Mouse (Mus musculus) CH12.LX (cell line): ENCODE measurements at regions not wholly inside any gene's neighbourhood (a gene's known extent, or its start where the extent isn't known, plus 50 kb on each side); places are given as distances from the start of the nearest gene placed in this dataset.

ENCODE experiments used
- CTCF ChIP-seq, 2 experiments: IDR thresholded peaks in 1 of 2; conservative IDR thresholded peaks in 1 of 2; 2 replicates each; pipeline ENCODE4 v1.5.1; 2011 to 2012; ENCODE audit warnings: low read depth in 2 of 2, low read length in 2 of 2, improper control_type of control experiment in 1 of 2, inconsistent platforms in 1 of 2, mild to moderate bottlenecking in 1 of 2, moderate library complexity in 1 of 2
- IRF4 ChIP-seq: IDR thresholded peaks from 2 replicates; pipeline ENCODE4 v1.6.1; 2014; ENCODE audit warnings: low read depth, mild to moderate bottlenecking, inconsistent platforms, low read length, improper control_type of control experiment
- MAFK ChIP-seq: IDR thresholded peaks from 2 replicates; pipeline ENCODE4 v1.6.1; 2011; ENCODE audit warnings: low read length, improper control_type of control experiment; ENCODE audit not compliant: insufficient replicate concordance
- USF1 ChIP-seq: IDR thresholded peaks from 2 replicates; pipeline ENCODE4 v1.6.1; 2014; ENCODE audit warnings: low read depth, mild to moderate bottlenecking, inconsistent platforms, low read length, improper control_type of control experiment

DNA sequence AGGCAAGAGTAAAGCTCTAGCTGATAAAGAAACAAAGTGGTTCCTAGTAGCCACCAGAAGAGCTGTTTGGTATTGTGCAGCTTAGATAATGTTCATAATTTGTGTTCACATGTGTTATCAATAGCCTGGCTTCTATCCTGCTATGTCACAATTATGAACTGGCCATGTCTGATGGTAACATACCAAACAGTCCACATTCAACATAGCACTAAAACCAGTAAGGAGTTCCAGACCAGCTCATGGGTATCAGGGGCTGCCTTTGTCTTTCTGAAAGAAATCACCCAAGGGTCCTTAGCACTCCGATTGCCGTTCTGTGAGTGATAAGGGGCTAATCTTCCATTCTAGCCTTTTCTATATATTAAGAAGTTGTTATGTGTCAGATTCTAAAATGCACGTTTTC is 58.7 kb upstream of the Nampt start:
- no peak for TF ChIP-seq CTCF (conservative IDR thresholded peaks at IDR 0.05 in 1 of 2, IDR thresholded peaks at IDR 0.05 in 1 of 2; ENCODE audit: low read depth in 2 of 2, low read length in 2 of 2)
- TF ChIP-seq USF1: no peak
- TF ChIP-seq MAFK: no peak
- no peak for TF ChIP-seq IRF4
